Mouse (Mus musculus) kidney, embryonic 15.5 days (tissue): ENCODE results near the gene Rplp2. TPM values are rescaled to one million over a fixed set of nuclear protein-coding genes. Genes with fewer than 3 reads are reported as not detected.
"Not testable (repeated sequence)": the region's sequence is repeated elsewhere in the genome, so short reads cannot be mapped to it uniquely, and the experiment has no call there.

Experiments
- ATAC-seq: fragments of 200-750 bp; cut with Nextera tagmentation; replicated peaks from 2 replicates; pipeline ENCODE4 v1.8.0; 2017; ENCODE audit warnings: moderate TSS enrichment; ENCODE audit not compliant: low FRiP score
- H3K27ac ChIP-seq: fragments of 300-500 bp; sonication (generic); 2 replicates; pipeline ENCODE4 v1.5.1; 2015; ENCODE audit warnings: mild to moderate bottlenecking, inconsistent platforms
- H3K27me3 ChIP-seq: fragments of 300-500 bp; sonication (generic); 2 replicates; pipeline ENCODE4 v1.6.1; 2015; ENCODE audit warnings: inconsistent platforms
- H3K36me3 ChIP-seq: fragments of 300-500 bp; sonication (generic); 2 replicates; pipeline ENCODE4 v1.6.1; 2015; ENCODE audit warnings: inconsistent platforms
- H3K4me1 ChIP-seq: fragments of 300-500 bp; sonication (generic); 2 replicates; pipeline ENCODE4 v1.6.1; 2015; ENCODE audit warnings: inconsistent platforms
- H3K4me2 ChIP-seq: fragments of 300-500 bp; sonication (generic); 2 replicates; pipeline ENCODE4 v1.6.1; 2015; ENCODE audit warnings: moderate library complexity, mild to moderate bottlenecking, inconsistent platforms
- H3K4me3 ChIP-seq: fragments of 300-500 bp; sonication (generic); replicated peaks from 2 replicates; pipeline ENCODE4 v1.5.1; 2015; ENCODE audit warnings: mild to moderate bottlenecking, inconsistent platforms
- H3K9ac ChIP-seq: fragments of 300-500 bp; sonication (generic); 2 replicates; pipeline ENCODE4 v1.6.1; 2015; ENCODE audit warnings: mild to moderate bottlenecking, inconsistent platforms
- H3K9me3 ChIP-seq: fragments of 300-500 bp; sonication (generic); replicated peaks from 2 replicates; pipeline ENCODE4 v1.6.1; 2016; ENCODE audit warnings: inconsistent platforms
- WGBS: fragments of 180-500 bp; shearing (Covaris S2); methylation state at CpG from one replicate; pipeline ENCODE4 v1.1.7; 2015; ENCODE audit warnings: mixed read lengths; 5-methylcytosine and 5-hydroxymethylcytosine counted together
- polyA plus RNA-seq: library from polyadenylated mRNA; unstranded; fragments of >200 nt; fragmentation: Nextera tagmentation; extraction: Ambion mirVana; gene quantifications from 2 replicates; pipeline ENCODE4 v1.2.1, GENCODE M21; 2015

Rplp2 gene
- polyA plus RNA-seq, 1 experiment from 2014 or later, result 1,339 TPM

DNA sequence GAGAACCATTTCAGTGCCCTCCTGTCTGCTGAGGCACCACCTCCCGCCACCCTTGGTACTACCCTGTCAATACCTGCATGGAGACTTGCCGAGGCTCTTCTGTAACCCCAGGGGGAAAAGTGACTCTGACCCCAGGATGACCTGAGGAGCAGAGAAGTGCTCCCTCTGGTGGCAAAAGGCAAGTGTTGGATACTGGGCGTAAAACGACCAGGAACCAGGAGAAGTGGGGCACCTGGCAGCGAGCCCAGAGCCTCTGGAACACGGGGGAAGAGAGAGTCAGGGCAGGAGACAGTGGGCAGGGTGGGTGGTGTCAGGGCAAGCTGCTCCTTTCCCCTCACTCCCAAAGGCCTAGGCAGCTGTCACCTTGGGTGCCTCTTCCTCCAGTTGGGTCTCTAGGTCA lies 6.6 kb upstream of the Rplp2 start:
- no peak for ATAC-seq
- no peaks in the 10 kb centered on the region for H3K9me3 ChIP-seq
- 31% methylated on average over 6 of the region's 6 CpGs for WGBS

DNA sequence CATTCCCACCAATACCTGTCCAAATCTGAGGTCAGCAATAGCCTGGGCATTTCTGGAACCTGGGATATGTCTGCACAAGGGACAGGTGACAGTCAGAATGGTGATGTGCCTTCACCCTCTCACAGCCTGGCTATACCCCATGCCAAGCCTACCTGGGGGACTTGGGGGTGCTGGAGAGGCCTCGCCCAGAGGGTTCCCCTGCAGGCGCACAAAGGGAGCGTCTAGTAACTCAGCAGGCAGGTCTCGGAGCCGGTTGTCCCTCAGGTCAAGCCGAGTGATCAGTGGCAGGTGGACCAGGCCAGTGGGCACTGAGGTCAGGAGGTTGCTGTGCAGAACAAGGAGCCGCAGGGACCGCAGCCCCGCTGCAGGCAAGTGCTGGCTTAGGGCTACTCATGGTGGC lies 5.7 kb upstream of the Rplp2 start:
- Histone ChIP-seq H3K4me3 (no peak overlapping the region; the same call in 1 of the 2 replicates), H3K9ac (no peak overlapping the region), H3K27ac (no peak overlapping the region), H3K4me1 (peaks cover 53% of the 10 kb centered on the region), H3K4me2 (peak overlapping the region; percentile 14; the same call in 1 of the 2 replicates), H3K9me3 (no peaks in the 10 kb centered on the region), H3K27me3 (no peaks in the 10 kb centered on the region), H3K36me3 (peaks cover 41% of the 10 kb centered on the region)
- 91% methylated on average over 9 of the region's 9 CpGs for WGBS
- ATAC-seq, result no peak

More for the DNA sequence above, 6.6 kb upstream of the Rplp2 start:
- Histone ChIP-seq H3K9ac (no peak overlapping the region), H3K4me1 (peaks cover 62% of the 10 kb centered on the region), H3K27ac (no peak overlapping the region), H3K36me3 (peaks cover 41% of the 10 kb centered on the region), H3K27me3 (no peaks in the 10 kb centered on the region), H3K4me2 (no peak overlapping the region), H3K4me3 (no peak overlapping the region)

DNA sequence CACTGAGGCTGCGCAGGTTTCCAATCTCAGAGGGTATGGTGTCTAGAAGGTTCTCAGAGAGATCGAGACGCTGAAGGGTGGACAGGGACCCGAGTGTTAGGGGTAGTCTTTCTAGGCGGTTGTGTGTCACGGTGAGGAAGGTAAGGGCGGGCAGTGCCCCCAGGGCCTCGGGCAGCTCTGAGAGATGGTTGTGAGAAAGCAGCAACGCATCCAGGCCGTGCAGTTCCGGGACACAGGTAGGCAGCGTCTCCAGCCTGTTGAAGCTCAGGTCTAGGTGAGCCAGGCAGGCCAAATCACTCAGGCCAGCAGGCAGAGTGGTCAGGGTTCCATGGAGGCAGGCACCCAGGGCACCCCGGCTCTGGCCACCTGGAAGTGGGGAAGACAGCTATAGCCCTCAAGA lies 5.0 kb upstream of the Rplp2 start:
- no peak for ATAC-seq
- H3K4me3 ChIP-seq, result peak overlapping the region; percentile 55; the same call in 1 of the 2 replicates
- H3K27ac ChIP-seq, result no peak overlapping the region
- H3K9me3 ChIP-seq, result no peaks in the 10 kb centered on the region
- WGBS, result 95% methylated on average over 13 of the region's 13 CpGs
- H3K36me3 ChIP-seq, result peaks cover 41% of the 10 kb centered on the region
- H3K4me2 ChIP-seq, result peak overlapping the region; percentile 93
- peaks cover 51% of the 10 kb centered on the region for H3K4me1 ChIP-seq
- H3K9ac ChIP-seq, result peak overlapping the region; percentile 66; the same call in 1 of the 2 replicates
- H3K27me3 ChIP-seq, result no peaks in the 10 kb centered on the region

DNA sequence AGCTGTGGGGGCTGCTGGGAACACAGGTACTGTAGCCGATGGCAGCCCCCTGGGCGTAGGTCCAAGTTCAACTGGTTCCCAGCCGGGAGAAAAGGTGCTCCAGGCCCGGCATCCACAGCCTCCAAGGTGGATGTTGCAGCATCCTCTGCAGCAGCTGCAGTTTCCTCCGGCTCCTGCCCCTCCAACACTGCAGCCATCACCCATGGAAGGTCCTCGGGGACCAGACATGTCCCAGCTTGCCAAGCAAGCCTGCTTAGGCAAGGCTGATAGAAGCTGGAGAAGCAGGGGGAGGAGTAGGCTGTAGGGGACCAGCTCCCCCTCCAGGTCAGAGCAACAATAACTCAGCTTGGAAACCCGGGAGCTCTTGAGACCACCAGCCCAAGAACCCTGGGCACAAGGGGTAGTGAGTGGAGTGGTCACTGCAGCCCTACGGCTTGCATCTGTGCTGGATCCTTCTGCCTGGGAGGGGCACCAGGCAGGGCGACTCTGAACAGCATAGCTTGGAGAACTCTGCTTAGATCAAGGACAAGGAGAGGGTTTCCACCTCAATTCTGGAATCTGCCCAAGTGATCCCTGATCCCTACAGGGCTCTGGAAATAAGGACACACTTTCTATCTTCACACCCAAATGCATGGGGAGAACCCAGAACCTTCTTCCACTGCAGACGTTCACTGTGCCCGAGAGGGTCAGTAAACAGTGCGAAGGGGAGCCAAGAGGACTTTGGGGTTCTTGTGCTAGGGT lies 3.9 kb upstream of the Rplp2 start:
- Histone ChIP-seq H3K27me3 (no peaks in the 10 kb centered on the region), H3K4me3 (peak overlapping the region; percentile 55), H3K4me1 (peaks cover 46% of the 10 kb centered on the region), H3K4me2 (peak overlapping the region; percentile 93), H3K9ac (peak overlapping the region; percentile 66), H3K9me3 (no peaks in the 10 kb centered on the region), H3K27ac (peak overlapping the region; percentile 84), H3K36me3 (peaks cover 36% of the 10 kb centered on the region)
- ATAC-seq, result peak; percentile 7; the same call in 1 of the 2 replicates
- 17% methylated on average over 12 of the region's 12 CpGs for WGBS

GRCm38 (mm10) chr7:141443828-141444237 lies 3.3 kb upstream of the Rplp2 start, which contains the start of gene Pidd1:
Pidd1 (minus strand) TSS chr7:141444025.
- ATAC-seq, result peak; percentile 53
- Histone ChIP-seq H3K9ac (peak within 1 kb of the TSS; percentile 66), H3K9me3 (no peaks in the 10 kb centered on the region), H3K27me3 (no peaks in the 10 kb centered on the region), H3K4me1 (peaks cover 52% of the 10 kb centered on the region), H3K36me3 (peaks cover 34% of the 10 kb centered on the region), H3K27ac (peak within 1 kb of the TSS; percentile 84), H3K4me2 (peak within 1 kb of the TSS; percentile 93), H3K4me3 (peak within 1 kb of the TSS; percentile 55)
- WGBS, result under 1% methylated on average over 25 of the region's 25 CpGs

- H3K9me3 ChIP-seq, H3K9ac ChIP-seq, ATAC-seq, H3K27me3 ChIP-seq: not testable (repeated sequence)
- Histone ChIP-seq H3K36me3 (peaks cover 34% of the 10 kb centered on the region), H3K4me3 (peak overlapping the region; percentile 79; the same call in 1 of the 2 replicates), H3K4me2 (peak overlapping the region; percentile 57), H3K4me1 (peaks cover 51% of the 10 kb centered on the region), H3K27ac (0 out of 2 replicates have a peak overlapping the region, but pooled peaks have one; percentile 91)
- 84% methylated on average over 3 of the region's 3 CpGs for WGBS
These were observed 796 bp upstream of the Rplp2 start for GRCm38 (mm10) chr7:141446374-141446773.

DNA sequence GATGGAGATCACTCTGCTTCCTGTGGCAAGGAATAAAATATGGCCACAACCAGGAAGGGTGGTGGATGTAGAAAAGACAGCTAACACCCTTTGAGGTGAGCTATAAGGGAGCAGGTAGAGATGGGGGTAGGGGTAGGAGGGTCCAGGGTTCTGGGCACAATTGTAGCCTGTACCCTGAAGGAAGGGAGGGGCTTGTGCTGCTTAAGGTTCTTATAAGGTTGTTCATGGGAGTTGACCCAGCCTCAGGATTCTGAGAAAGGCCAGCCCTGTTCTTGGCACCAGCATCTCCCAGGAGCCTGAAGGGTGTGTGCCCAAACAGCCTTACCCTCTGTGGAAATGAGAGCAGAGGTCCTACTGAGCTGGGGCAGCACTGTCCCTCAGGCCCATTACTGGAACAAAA lies 4.8 kb downstream of the Rplp2 start:
- Histone ChIP-seq H3K4me3 (no peak overlapping the region), H3K36me3 (peaks cover 41% of the 10 kb centered on the region), H3K4me1 (peaks cover 40% of the 10 kb centered on the region), H3K4me2 (no peak overlapping the region), H3K9me3 (no peaks in the 10 kb centered on the region), H3K27me3 (no peaks in the 10 kb centered on the region), H3K9ac (no peak overlapping the region), H3K27ac (no peak overlapping the region)
- no peak for ATAC-seq

DNA sequence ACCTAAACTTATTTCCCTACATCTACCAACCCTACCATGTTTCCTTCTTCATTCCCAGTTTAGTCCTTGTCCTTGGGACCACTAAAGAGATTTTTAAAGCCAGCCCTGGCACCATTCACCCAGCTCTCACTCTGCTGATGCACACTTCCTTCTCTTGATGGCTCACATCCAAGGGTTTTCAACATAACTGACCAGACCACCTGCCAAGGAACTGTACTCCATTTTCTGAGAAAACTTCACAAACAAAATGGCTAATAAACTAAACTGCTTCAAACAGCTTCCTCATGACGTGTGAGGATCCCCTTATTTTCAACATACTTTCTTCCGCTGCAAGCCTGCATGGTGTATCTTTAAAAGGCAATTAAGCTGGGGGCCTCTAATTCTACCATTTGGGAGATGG lies 6.5 kb downstream of the Rplp2 start:
- WGBS, result 68% methylated on average over 2 of the region's 2 CpGs

DNA sequence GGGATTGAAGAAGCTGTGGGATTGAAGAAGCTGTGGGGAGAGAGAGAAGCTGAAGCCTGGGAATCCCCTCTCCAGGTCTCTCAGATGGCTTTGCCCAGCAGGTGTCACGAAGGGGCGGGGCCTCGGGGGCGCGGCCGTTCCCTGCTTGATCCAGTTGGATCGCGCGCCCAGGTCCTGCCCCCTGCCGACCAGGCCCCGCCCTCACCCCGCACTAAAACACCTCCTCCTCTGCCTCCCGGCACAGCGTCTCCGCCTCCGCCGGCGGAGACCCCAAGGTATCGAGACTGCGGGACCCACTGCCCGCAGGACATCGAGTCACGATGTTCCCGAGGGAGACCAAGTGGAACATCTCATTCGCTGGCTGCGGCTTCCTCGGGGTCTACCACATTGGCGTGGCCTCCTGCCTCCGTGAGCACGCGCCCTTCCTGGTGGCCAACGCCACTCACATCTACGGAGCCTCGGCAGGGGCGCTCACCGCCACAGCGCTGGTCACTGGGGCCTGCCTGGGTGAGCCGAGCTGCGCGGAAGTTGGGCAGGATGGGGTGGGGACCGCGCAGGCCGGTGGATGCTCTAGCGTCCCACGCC lies 7.9 kb downstream of the Rplp2 start, which contains the start of gene Pnpla2:
TSS of gene Pnpla2 (plus strand) at position 232 of the 585 bp plus-strand sequence.
- Histone ChIP-seq H3K9me3 (no peaks in the 10 kb centered on the region), H3K36me3 (peaks cover 41% of the 10 kb centered on the region), H3K27ac (peak within 1 kb of the TSS; percentile 88), H3K4me2 (peak within 1 kb of the TSS; percentile 95), H3K4me1 (peaks cover 36% of the 10 kb centered on the region), H3K9ac (peak within 1 kb of the TSS; percentile 70), H3K27me3 (peaks cover 1% of the 10 kb centered on the region; the same call in 1 of the 2 replicates), H3K4me3 (peak within 1 kb of the TSS; percentile 81)
- WGBS, result under 1% methylated on average over 45 of the region's 45 CpGs
- ATAC-seq, result peak; percentile 85

More for the DNA sequence above, 6.5 kb downstream of the Rplp2 start:
- no peaks in the 10 kb centered on the region for H3K9me3 ChIP-seq
- H3K4me3 ChIP-seq, result no peak overlapping the region
- H3K4me1 ChIP-seq, result peaks cover 42% of the 10 kb centered on the region
- H3K27me3 ChIP-seq, result no peaks in the 10 kb centered on the region
- peaks cover 44% of the 10 kb centered on the region for H3K36me3 ChIP-seq
- H3K9ac ChIP-seq, result no peak overlapping the region
- no peak overlapping the region for H3K27ac ChIP-seq
- no peak overlapping the region for H3K4me2 ChIP-seq
- no peak for ATAC-seq

DNA sequence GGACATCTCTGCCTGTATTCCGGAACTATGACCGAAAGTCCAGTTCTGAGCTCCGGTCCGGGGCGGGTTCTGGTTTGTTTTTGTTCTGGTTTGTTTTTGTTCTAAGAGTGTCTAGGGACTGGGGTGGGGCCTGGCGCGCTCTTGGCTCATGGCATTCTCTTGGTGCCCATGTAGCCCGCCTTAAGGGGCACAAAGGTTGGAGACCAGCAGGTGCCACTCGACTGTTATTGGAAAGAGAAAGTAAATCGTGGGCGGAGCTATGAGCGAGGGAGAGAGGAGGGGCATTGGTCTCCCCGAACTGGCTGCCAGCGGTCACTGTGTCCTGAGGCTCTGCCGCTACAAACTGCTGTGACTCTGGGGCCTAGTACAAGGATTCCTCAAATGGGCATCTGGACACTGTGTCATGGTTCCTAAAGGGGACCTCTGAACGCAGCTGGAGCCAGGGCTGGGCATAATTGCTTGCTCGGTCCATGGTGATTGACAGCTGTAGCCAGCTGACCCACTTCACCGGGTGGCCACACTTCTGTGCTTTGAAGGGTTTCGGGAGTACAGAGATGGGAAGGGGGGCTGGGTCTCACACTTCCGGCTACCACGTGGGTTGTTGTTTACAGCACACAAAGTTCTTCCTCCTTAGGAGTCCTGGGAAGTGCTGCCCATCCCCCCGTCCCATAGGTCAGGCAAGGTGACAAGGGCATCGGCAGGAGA lies 8.6 kb downstream of the Rplp2 start:
- H3K36me3 ChIP-seq, result peaks cover 34% of the 10 kb centered on the region
- WGBS, result under 1% methylated on average over 23 of the region's 23 CpGs
- peak overlapping the region; percentile 88 for H3K27ac ChIP-seq
- H3K4me1 ChIP-seq, result peaks cover 43% of the 10 kb centered on the region
- ATAC-seq, result peak; percentile 20
- peaks cover 6% of the 10 kb centered on the region for H3K27me3 ChIP-seq
- H3K9ac ChIP-seq, result peak overlapping the region; percentile 70
- H3K4me3 ChIP-seq, result peak overlapping the region; percentile 81
- no peaks in the 10 kb centered on the region for H3K9me3 ChIP-seq
- H3K4me2 ChIP-seq, result peak overlapping the region; percentile 95

- Histone ChIP-seq H3K36me3 (peaks cover 25% of the 10 kb centered on the region), H3K4me3 (no peak overlapping the region), H3K9ac (0 out of 2 replicates have a peak overlapping the region, but pooled peaks have one; percentile 1), H3K27me3 (peaks cover 16% of the 10 kb centered on the region), H3K4me2 (peak overlapping the region; percentile 95; the same call in 1 of the 2 replicates), H3K4me1 (peaks cover 53% of the 10 kb centered on the region), H3K27ac (no peak overlapping the region), H3K9me3 (no peaks in the 10 kb centered on the region)
- ATAC-seq, result no peak
- 87% methylated on average over 6 of the region's 6 CpGs for WGBS
These were observed 9.6 kb downstream of the Rplp2 start for GRCm38 (mm10) chr7:141456739-141457138.
